Mouse (Mus musculus) embryonic facial prominence, embryonic 12.5 days (tissue): ENCODE measurements around the gene Ermap. TPM values are rescaled to one million over a fixed set of nuclear protein-coding genes. Genes with fewer than 3 reads are reported as not detected.

Experiments used
- ATAC-seq: fragments of 200-750 bp; cut with Nextera tagmentation; 2 replicates; pipeline ENCODE4 v1.8.0; 2017; ENCODE audit not compliant: insufficient number of reproducible peaks, insufficient read depth, low FRiP score, low TSS enrichment
- H3K27ac ChIP-seq: fragments of 300-500 bp; sonication (generic); 2 replicates; pipeline ENCODE4 v1.5.1; 2016; ENCODE audit warnings: mild to moderate bottlenecking
- H3K27me3 ChIP-seq: fragments of 300-500 bp; sonication (generic); 2 replicates; pipeline ENCODE4 v1.6.1; 2016; ENCODE audit warnings: mild to moderate bottlenecking, moderate library complexity
- H3K36me3 ChIP-seq: fragments of 300-500 bp; sonication (generic); 2 replicates; pipeline ENCODE4 v1.6.1; 2016; ENCODE audit warnings: mild to moderate bottlenecking
- H3K4me1 ChIP-seq: fragments of 300-500 bp; sonication (generic); 2 replicates; pipeline ENCODE4 v1.6.1; 2016
- H3K4me2 ChIP-seq: fragments of 300-500 bp; sonication (generic); replicated peaks from 2 replicates; pipeline ENCODE4 v1.6.1; 2016; ENCODE audit warnings: mild to moderate bottlenecking, moderate library complexity
- H3K4me3 ChIP-seq: fragments of 300-500 bp; sonication (generic); 2 replicates; pipeline ENCODE4 v1.5.1; 2016; ENCODE audit warnings: mild to moderate bottlenecking
- H3K9ac ChIP-seq: fragments of 300-500 bp; sonication (generic); 2 replicates; pipeline ENCODE4 v1.6.1; 2016; ENCODE audit warnings: mild to moderate bottlenecking, moderate library complexity
- H3K9me3 ChIP-seq: fragments of 300-500 bp; sonication (generic); 2 replicates; pipeline ENCODE4 v1.6.1; 2016; ENCODE audit warnings: mild to moderate bottlenecking, moderate library complexity
- WGBS: fragments of 180-500 bp; shearing (Covaris S2); methylation state at CpG from one replicate; pipeline ENCODE4 v1.1.7; 2016; 5-methylcytosine and 5-hydroxymethylcytosine counted together
- microRNA counts: library from miRNA; unstranded; fragments of <30 nt; microRNA quantifications from one replicate; lab custom pipeline; 2017
- microRNA-seq: library from miRNA; unstranded; fragments of <30 nt; microRNA quantifications from one replicate; pipeline ENCODE4, GENCODE M21; 2017
- polyA plus RNA-seq: library from polyadenylated mRNA; unstranded; fragments of >200 nt; fragmentation: Nextera tagmentation; extraction: Ambion mirVana; gene quantifications from 2 replicates; pipeline ENCODE4 v1.2.1, GENCODE M21; 2016

Ermap gene
- polyA plus RNA-seq, 1 experiment from 2014 or later: 8.9 TPM

DNA sequence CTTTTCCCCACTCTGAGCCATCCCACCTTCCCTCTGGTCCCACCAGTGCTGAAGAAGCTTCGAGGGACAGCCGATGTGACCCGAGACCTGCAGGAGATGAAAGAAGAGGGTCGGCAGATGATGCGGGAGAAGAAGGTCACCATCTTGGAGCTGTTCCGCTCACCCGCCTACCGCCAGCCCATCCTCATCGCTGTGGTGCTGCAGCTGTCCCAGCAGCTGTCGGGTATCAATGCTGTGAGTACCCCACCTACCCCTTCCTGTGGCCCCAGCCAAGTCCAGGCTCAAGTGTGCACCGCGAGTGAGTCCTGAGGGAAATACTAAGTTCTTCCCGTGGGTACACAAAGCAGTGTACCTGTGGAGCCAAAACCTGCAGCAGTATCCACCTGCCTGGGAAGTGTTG, 56.5 kb downstream of the Ermap start:
- no peak overlapping the region for H3K9ac ChIP-seq
- peaks cover 84% of the 10 kb centered on the region for H3K36me3 ChIP-seq
- no peak overlapping the region for H3K27ac ChIP-seq
- H3K27me3 ChIP-seq: no peaks in the 10 kb centered on the region
- ATAC-seq: no peak
- H3K4me1 ChIP-seq: no peaks in the 10 kb centered on the region
- H3K4me2 ChIP-seq: no peak overlapping the region
- no peak overlapping the region for H3K4me3 ChIP-seq
- H3K9me3 ChIP-seq: no peaks in the 10 kb centered on the region
- WGBS: 95% methylated on average over 13 of the region's 13 CpGs

- WGBS: 81% methylated on average over 8 of the region's 8 CpGs
- no peaks in the 10 kb centered on the region for H3K9me3 ChIP-seq
Measured at GRCm38 (mm10) chr4:119131189-119131910, 58.5 kb downstream of the Ermap start.

DNA sequence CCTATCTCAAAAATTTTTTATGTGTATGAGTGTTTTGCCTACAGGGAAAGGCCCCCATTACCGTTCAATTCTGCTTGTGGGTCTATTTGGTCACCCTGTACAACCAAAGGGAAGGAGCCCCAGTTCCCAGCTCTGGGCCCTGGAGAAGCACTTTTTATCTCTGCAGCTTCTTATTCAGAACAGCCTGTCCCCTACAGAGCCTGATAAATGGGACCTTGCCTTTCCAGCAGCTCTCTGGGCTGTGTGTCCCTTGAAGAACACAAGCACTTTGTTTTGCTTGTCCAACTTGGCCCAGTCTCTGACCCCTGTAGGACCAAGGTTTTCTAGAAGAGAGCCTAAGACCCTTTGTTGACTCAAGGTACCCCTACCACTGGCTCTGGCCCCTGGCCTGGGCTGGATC, 60.7 kb downstream of the Ermap start:
- H3K27me3 ChIP-seq: no peaks in the 10 kb centered on the region
- H3K9me3 ChIP-seq: no peaks in the 10 kb centered on the region
- WGBS: 91% methylated on average over 1 of the region's 1 CpGs
- no peak overlapping the region for H3K4me2 ChIP-seq
- no peak overlapping the region for H3K27ac ChIP-seq
- no peaks in the 10 kb centered on the region for H3K4me1 ChIP-seq
- no peak overlapping the region for H3K4me3 ChIP-seq
- ATAC-seq: no peak
- no peak overlapping the region for H3K9ac ChIP-seq
- H3K36me3 ChIP-seq: peaks cover 69% of the 10 kb centered on the region

More at GRCm38 (mm10) chr4:119131189-119131910, 58.5 kb downstream of the Ermap start:
- no peak overlapping the region for H3K27ac ChIP-seq
- no peak overlapping the region for H3K4me2 ChIP-seq
- ATAC-seq: no peak
- no peaks in the 10 kb centered on the region for H3K4me1 ChIP-seq
- H3K9ac ChIP-seq: no peak overlapping the region
- H3K36me3 ChIP-seq: peaks cover 80% of the 10 kb centered on the region
- no peak overlapping the region for H3K4me3 ChIP-seq
- no peaks in the 10 kb centered on the region for H3K27me3 ChIP-seq

GRCm38 (mm10) chr4:119128547-119128946, 61.3 kb downstream of the Ermap start:
- Histone ChIP-seq H3K36me3 (peaks cover 68% of the 10 kb centered on the region), H3K4me1 (no peaks in the 10 kb centered on the region)
- WGBS: 88% methylated on average over 7 of the region's 7 CpGs

DNA sequence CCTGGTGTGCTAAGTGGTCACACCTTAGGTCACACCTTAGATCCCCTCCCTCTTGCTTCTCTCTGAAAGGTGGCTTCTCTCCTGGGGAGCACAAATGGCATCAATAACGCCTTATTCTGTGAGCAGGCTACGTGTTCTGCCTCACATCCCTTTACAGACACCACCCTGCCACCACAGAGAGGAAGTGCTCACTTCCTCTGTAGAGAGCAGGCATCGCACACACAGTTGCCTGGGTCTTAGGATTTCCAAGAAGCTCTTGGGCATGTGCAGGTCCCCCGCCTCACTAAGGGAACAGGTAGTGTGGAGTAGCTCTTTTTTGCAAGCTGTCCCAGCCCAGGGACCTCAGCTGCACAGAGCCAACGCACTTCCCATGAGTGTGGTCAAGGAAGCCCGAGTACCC, 62.6 kb downstream of the Ermap start:
- no peaks in the 10 kb centered on the region for H3K9me3 ChIP-seq
- H3K4me3 ChIP-seq: no peak overlapping the region
- H3K9ac ChIP-seq: no peak overlapping the region
- H3K27ac ChIP-seq: no peak overlapping the region
- 74% methylated on average over 6 of the region's 6 CpGs for WGBS
- H3K4me1 ChIP-seq: no peaks in the 10 kb centered on the region
- no peak for ATAC-seq
- H3K27me3 ChIP-seq: no peaks in the 10 kb centered on the region
- peaks cover 68% of the 10 kb centered on the region for H3K36me3 ChIP-seq
- H3K4me2 ChIP-seq: no peak overlapping the region

More at GRCm38 (mm10) chr4:119128547-119128946, 61.3 kb downstream of the Ermap start:
- Histone ChIP-seq H3K27me3 (no peaks in the 10 kb centered on the region), H3K4me2 (no peak overlapping the region), H3K27ac (no peak overlapping the region), H3K9me3 (no peaks in the 10 kb centered on the region), H3K9ac (no peak overlapping the region), H3K4me3 (no peak overlapping the region)
- ATAC-seq: no peak

GRCm38 (mm10) chr4:119125577-119126270, 64.1 kb downstream of the Ermap start:
- H3K9ac ChIP-seq: no peak overlapping the region
- no peaks in the 10 kb centered on the region for H3K9me3 ChIP-seq
- no peaks in the 10 kb centered on the region for H3K4me1 ChIP-seq
- ATAC-seq: no peak
- H3K4me2 ChIP-seq: no peak overlapping the region
- 83% methylated on average over 9 of the region's 9 CpGs for WGBS
- H3K4me3 ChIP-seq: no peak overlapping the region
- H3K27ac ChIP-seq: 0 out of 2 replicates have a peak overlapping the region, but pooled peaks have one; percentile 7
- H3K36me3 ChIP-seq: peaks cover 71% of the 10 kb centered on the region
- no peaks in the 10 kb centered on the region for H3K27me3 ChIP-seq

MicroRNAs within 50 kb of the gene (microRNA counts, 519-probe panel; counts per million panel counts)
- 460 counts per million, percentile 65 among the panel's probes with 10 or more counts for microRNA mmu-miR-1957 (lab: Ali Mortazavi, UCI)

Small RNA genes within 50 kb of the gene (microRNA-seq; reads per million reads assigned to microRNA genes)
- not detected for gene Mir1957a

Other genes starting within 250 kb of the Ermap start
- not detected in 2 replicates for gene Lao1, start 228.4 kb downstream of the Ermap start, polyA plus RNA-seq
- 109 and 111 TPM in 2 replicates for gene Slc2a1, start 81.3 kb downstream of the Ermap start, polyA plus RNA-seq
- 7.7 and 7.8 TPM in 2 replicates for gene Zfp691, start 15.8 kb downstream of the Ermap start, polyA plus RNA-seq
- 189 TPM in 2 replicates for gene Svbp, start 5.3 kb upstream of the Ermap start, polyA plus RNA-seq
- gene Tmem269, start 28.2 kb upstream of the Ermap start, polyA plus RNA-seq: not detected in 2 replicates
- gene AU022252, start 42.7 kb upstream of the Ermap start, polyA plus RNA-seq: 42.2 and 43.8 TPM in 2 replicates
- gene P3h1, start 42.9 kb upstream of the Ermap start, polyA plus RNA-seq: 35.2 and 39.1 TPM in 2 replicates
- gene Cldn19, start 65.4 kb upstream of the Ermap start, polyA plus RNA-seq: 0.12 TPM in 1 of 2 replicates, not detected in the other
- 1,059 and 1,113 TPM in 2 replicates for gene Ybx1, start 104.6 kb upstream of the Ermap start, polyA plus RNA-seq
- 120 and 125 TPM in 2 replicates for gene Ppih, start 130.5 kb upstream of the Ermap start, polyA plus RNA-seq
- 8.3 and 9.5 TPM in 2 replicates for gene Ccdc30, start 225.5 kb upstream of the Ermap start, polyA plus RNA-seq
- gene Ppcs, start 232.4 kb upstream of the Ermap start, polyA plus RNA-seq: 28.7 and 31.3 TPM in 2 replicates
- 0.14 TPM in 1 of 2 replicates, not detected in the other for gene Zmynd12, start 232.8 kb upstream of the Ermap start, polyA plus RNA-seq